Mouse (Mus musculus): Measurements from ENCODE around the gene Hhipl1. TPM values are rescaled to one million over a fixed set of nuclear protein-coding genes. Genes with fewer than 3 reads are reported as not detected.
A peak's percentile ranks its signal among the peaks of the same experiment; 100 is the strongest.

Hhipl1 gene
- polyA plus RNA-seq, 1 experiment from 2014 or later = 0.43 TPM

DNA sequence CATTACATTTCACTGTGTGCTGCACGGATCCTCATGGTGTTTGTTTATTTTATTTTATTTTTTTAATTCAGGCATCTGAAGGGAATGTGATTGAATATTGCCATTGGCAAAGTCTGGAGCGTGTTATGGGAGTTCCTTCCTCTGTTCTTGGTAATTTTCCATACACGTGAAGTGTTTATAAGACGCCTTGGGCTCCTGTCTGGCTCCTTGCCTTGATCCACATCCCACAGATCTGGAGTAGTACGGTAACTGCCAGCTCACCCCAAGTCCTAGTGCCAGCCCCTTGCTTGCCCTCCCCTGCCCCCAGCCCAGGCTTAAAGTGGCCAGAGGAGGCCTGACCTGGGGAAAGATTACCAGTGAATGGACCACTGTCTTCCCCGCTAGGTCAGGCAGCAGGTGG, 5.1 kb upstream of the Hhipl1 start:
- peaks cover 7% of the 10 kb centered on the region for H3K27me3 ChIP-seq (ENCODE audit: control insufficient read depth, insufficient read depth, low read length)
- H3K9ac ChIP-seq (replicated peaks; ENCODE audit: low read length) = no peak overlapping the region
- no peaks in the 10 kb centered on the region for H3K4me1 ChIP-seq (ENCODE audit: control insufficient read depth, insufficient read depth, low read length)
- WGBS = 78% methylated on average over 6 of the region's 6 CpGs
- no peak for ATAC-seq (replicated peaks; ENCODE audit: insufficient number of reproducible peaks, low FRiP score, low TSS enrichment, low read depth)
- no peak overlapping the region for H3K4me2 ChIP-seq (ENCODE audit: low read depth, low read length)
- no peak for DNase-seq (ENCODE audit: low spot score)
- no peaks in the 10 kb centered on the region for H3K36me3 ChIP-seq (replicated peaks; ENCODE audit: control insufficient read depth, insufficient read depth, low read depth, low read length)
- no peak overlapping the region for H3K27ac ChIP-seq (replicated peaks; ENCODE audit: low read depth, low read length)
- no peaks in the 10 kb centered on the region for H3K9me3 ChIP-seq (replicated peaks; ENCODE audit: control insufficient read depth, low read length)
- H3K4me3 ChIP-seq (ENCODE audit: low read depth, low read length) = no peak overlapping the region

DNA sequence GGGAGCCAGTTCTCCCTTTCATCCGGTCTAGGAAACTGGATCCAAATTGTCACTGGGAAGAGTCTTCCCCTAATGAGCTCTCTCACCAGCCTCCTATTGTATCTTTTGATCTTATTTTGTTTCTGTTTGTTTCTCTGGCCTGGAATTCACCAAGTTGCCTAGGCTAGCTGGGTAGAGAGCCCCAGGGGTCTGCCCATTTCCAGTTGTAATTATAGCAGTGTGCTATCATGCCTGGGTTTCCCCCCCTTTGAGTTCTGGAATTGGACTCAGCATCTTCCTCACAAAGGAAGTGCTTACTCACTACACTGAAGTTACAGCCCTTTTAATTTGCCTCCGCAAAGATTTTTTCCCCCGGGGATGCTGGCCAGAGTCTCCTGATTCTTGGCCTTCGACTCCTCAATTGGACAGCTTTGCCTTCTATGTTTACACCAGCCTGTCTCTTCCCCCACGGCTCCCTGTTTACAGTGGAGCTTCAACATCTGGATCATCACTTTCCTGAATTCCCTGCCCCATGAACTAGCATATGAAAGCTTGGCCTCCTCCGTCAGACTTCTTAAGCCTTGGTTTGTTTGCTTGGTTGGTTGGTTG, 2.2 kb upstream of the Hhipl1 start:
- Histone ChIP-seq H3K4me1 (ENCODE audit: control insufficient read depth, insufficient read depth, low read length) (no peaks in the 10 kb centered on the region), H3K4me2 (ENCODE audit: low read depth, low read length) (no peak overlapping the region), H3K27ac (replicated peaks; ENCODE audit: low read depth, low read length) (no peak overlapping the region), H3K9me3 (replicated peaks; ENCODE audit: control insufficient read depth, low read length) (no peaks in the 10 kb centered on the region), H3K9ac (replicated peaks; ENCODE audit: low read length) (no peak overlapping the region), H3K27me3 (ENCODE audit: control insufficient read depth, insufficient read depth, low read length) (peaks cover 16% of the 10 kb centered on the region), H3K36me3 (replicated peaks; ENCODE audit: control insufficient read depth, insufficient read depth, low read depth, low read length) (no peaks in the 10 kb centered on the region), H3K4me3 (ENCODE audit: low read depth, low read length) (no peak overlapping the region)
- ATAC-seq (replicated peaks; ENCODE audit: insufficient number of reproducible peaks, low FRiP score, low TSS enrichment, low read depth) = no peak
- 37% methylated on average over 6 of the region's 6 CpGs for WGBS
- DNase-seq (ENCODE audit: low spot score) = no peak

DNA sequence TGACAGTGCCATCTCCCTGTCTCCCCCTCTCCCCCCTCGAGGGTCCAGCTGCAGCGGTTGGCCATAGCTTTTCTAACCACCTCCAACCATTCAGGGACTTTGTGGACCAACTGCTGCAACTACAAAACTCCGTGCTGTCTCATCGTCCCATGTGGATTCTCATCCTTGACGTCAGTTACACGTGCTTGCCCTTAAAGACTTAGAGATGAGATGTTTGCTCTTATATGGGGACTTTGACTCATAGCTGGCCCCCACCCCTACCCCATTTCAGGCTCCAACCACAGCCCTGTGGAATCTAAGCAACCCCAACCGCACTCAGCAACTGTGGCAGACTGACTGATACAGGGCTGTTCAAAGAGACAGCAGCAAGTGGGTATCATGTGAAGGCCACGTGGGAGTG, 898 bp upstream of the Hhipl1 start:
- Histone ChIP-seq H3K27me3 (ENCODE audit: control insufficient read depth, insufficient read depth, low read length) (peaks cover 16% of the 10 kb centered on the region), H3K9ac (replicated peaks; ENCODE audit: low read length) (no peak overlapping the region), H3K4me2 (ENCODE audit: low read depth, low read length) (no peak overlapping the region), H3K27ac (replicated peaks; ENCODE audit: low read depth, low read length) (no peak overlapping the region), H3K4me1 (ENCODE audit: control insufficient read depth, insufficient read depth, low read length) (no peaks in the 10 kb centered on the region), H3K9me3 (replicated peaks; ENCODE audit: control insufficient read depth, low read length) (no peaks in the 10 kb centered on the region), H3K36me3 (replicated peaks; ENCODE audit: control insufficient read depth, insufficient read depth, low read depth, low read length) (no peaks in the 10 kb centered on the region), H3K4me3 (ENCODE audit: low read depth, low read length) (no peak overlapping the region)
- ATAC-seq (replicated peaks; ENCODE audit: insufficient number of reproducible peaks, low FRiP score, low TSS enrichment, low read depth) = no peak
- 72% methylated on average over 8 of the region's 8 CpGs for WGBS
- DNase-seq (ENCODE audit: low spot score) = no peak

DNA sequence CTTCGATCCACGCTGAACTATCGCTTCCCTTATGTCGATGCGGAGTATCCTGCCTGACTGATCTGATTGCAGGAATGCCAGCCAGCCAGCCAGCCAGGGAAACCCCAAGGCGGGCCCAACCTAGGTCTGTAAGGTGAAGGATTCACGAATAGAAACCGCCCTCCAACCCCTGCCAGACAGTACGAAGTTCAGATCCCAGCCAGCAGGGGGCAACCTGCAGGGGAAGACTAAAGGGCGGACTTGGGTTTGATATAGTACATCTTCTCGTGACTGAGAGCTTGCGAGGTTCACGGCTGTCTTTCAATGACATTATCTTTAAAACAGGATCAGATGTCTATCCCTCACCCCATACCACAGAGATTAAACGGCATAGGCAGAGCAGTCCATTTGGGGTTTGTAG, 1.5 kb downstream of the Hhipl1 start:
- WGBS = 17% methylated on average over 14 of the region's 14 CpGs
- H3K4me1 ChIP-seq (ENCODE audit: control insufficient read depth, insufficient read depth, low read length) = no peaks in the 10 kb centered on the region
- H3K4me2 ChIP-seq (ENCODE audit: low read depth, low read length) = no peak overlapping the region
- DNase-seq (ENCODE audit: low spot score) = peak; percentile 71
- H3K9ac ChIP-seq (replicated peaks; ENCODE audit: low read length) = no peak overlapping the region
- H3K27ac ChIP-seq (replicated peaks; ENCODE audit: low read depth, low read length) = no peak overlapping the region
- H3K9me3 ChIP-seq (replicated peaks; ENCODE audit: control insufficient read depth, low read length) = no peaks in the 10 kb centered on the region
- no peak for ATAC-seq (replicated peaks; ENCODE audit: insufficient number of reproducible peaks, low FRiP score, low TSS enrichment, low read depth)
- H3K4me3 ChIP-seq (ENCODE audit: low read depth, low read length) = no peak overlapping the region
- H3K36me3 ChIP-seq (replicated peaks; ENCODE audit: control insufficient read depth, insufficient read depth, low read depth, low read length) = no peaks in the 10 kb centered on the region
- H3K27me3 ChIP-seq (ENCODE audit: control insufficient read depth, insufficient read depth, low read length) = peaks cover 16% of the 10 kb centered on the region

- peaks cover 16% of the 10 kb centered on the region for H3K27me3 ChIP-seq (ENCODE audit: control insufficient read depth, insufficient read depth, low read length)
- ATAC-seq (replicated peaks; ENCODE audit: insufficient number of reproducible peaks, low FRiP score, low TSS enrichment, low read depth) = no peak
- WGBS = 86% methylated on average over 16 of the region's 16 CpGs
- no peak overlapping the region for H3K4me2 ChIP-seq (ENCODE audit: low read depth, low read length)
- no peaks in the 10 kb centered on the region for H3K9me3 ChIP-seq (replicated peaks; ENCODE audit: control insufficient read depth, low read length)
- no peaks in the 10 kb centered on the region for H3K36me3 ChIP-seq (replicated peaks; ENCODE audit: control insufficient read depth, insufficient read depth, low read depth, low read length)
- no peak overlapping the region for H3K4me3 ChIP-seq (ENCODE audit: low read depth, low read length)
- DNase-seq (ENCODE audit: low spot score) = no peak
- H3K9ac ChIP-seq (replicated peaks; ENCODE audit: low read length) = no peak overlapping the region
- H3K27ac ChIP-seq (replicated peaks; ENCODE audit: low read depth, low read length) = no peak overlapping the region
- H3K4me1 ChIP-seq (ENCODE audit: control insufficient read depth, insufficient read depth, low read length) = no peaks in the 10 kb centered on the region
Measured at GRCm38 (mm10) chr12:108308363-108308856, 2.3 kb downstream of the Hhipl1 start.

- ATAC-seq (replicated peaks; ENCODE audit: insufficient number of reproducible peaks, low FRiP score, low TSS enrichment, low read depth) (no peak), DNase-seq (ENCODE audit: low spot score) (no peak)
- peaks cover 16% of the 10 kb centered on the region for H3K27me3 ChIP-seq (ENCODE audit: control insufficient read depth, insufficient read depth, low read length)
- no peak overlapping the region for H3K4me3 ChIP-seq (ENCODE audit: low read depth, low read length)
- H3K36me3 ChIP-seq (replicated peaks; ENCODE audit: control insufficient read depth, insufficient read depth, low read depth, low read length) = no peaks in the 10 kb centered on the region
- WGBS = 49% methylated on average over 8 of the region's 8 CpGs
- H3K4me1 ChIP-seq (ENCODE audit: control insufficient read depth, insufficient read depth, low read length) = no peaks in the 10 kb centered on the region
- no peaks in the 10 kb centered on the region for H3K9me3 ChIP-seq (replicated peaks; ENCODE audit: control insufficient read depth, low read length)
- no peak overlapping the region for H3K9ac ChIP-seq (replicated peaks; ENCODE audit: low read length)
- H3K27ac ChIP-seq (replicated peaks; ENCODE audit: low read depth, low read length) = no peak overlapping the region
- no peak overlapping the region for H3K4me2 ChIP-seq (ENCODE audit: low read depth, low read length)
Measured at GRCm38 (mm10) chr12:108309116-108309794, 3.2 kb downstream of the Hhipl1 start.

DNA sequence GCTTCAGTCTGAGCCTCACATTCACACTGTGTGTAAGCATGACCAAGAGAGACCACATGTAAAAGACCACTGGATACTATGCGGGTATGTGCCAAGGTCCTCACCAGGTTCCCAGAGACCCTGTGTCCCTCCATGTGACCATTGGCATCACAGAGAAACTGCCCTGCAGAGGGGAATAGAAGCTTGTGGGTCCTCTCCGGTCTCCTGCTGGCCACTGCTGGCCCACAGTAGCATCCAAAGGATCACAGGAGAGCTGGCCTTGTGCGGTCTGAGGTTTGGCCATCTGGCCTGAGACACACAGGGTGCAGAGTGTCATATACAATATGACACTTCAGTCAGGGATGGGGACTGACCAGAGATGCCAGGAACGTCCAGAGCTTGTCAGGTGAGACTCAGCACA, 4.0 kb downstream of the Hhipl1 start:
- Histone ChIP-seq H3K4me1 (ENCODE audit: control insufficient read depth, insufficient read depth, low read length) (no peaks in the 10 kb centered on the region), H3K36me3 (replicated peaks; ENCODE audit: control insufficient read depth, insufficient read depth, low read depth, low read length) (no peaks in the 10 kb centered on the region), H3K27me3 (ENCODE audit: control insufficient read depth, insufficient read depth, low read length) (peaks cover 16% of the 10 kb centered on the region), H3K4me3 (ENCODE audit: low read depth, low read length) (no peak overlapping the region), H3K9ac (replicated peaks; ENCODE audit: low read length) (no peak overlapping the region), H3K9me3 (replicated peaks; ENCODE audit: control insufficient read depth, low read length) (no peaks in the 10 kb centered on the region), H3K4me2 (ENCODE audit: low read depth, low read length) (no peak overlapping the region), H3K27ac (replicated peaks; ENCODE audit: low read depth, low read length) (no peak overlapping the region)
- ATAC-seq (replicated peaks; ENCODE audit: insufficient number of reproducible peaks, low FRiP score, low TSS enrichment, low read depth) (no peak), DNase-seq (ENCODE audit: low spot score) (no peak)
- 83% methylated on average over 4 of the region's 4 CpGs for WGBS

DNA sequence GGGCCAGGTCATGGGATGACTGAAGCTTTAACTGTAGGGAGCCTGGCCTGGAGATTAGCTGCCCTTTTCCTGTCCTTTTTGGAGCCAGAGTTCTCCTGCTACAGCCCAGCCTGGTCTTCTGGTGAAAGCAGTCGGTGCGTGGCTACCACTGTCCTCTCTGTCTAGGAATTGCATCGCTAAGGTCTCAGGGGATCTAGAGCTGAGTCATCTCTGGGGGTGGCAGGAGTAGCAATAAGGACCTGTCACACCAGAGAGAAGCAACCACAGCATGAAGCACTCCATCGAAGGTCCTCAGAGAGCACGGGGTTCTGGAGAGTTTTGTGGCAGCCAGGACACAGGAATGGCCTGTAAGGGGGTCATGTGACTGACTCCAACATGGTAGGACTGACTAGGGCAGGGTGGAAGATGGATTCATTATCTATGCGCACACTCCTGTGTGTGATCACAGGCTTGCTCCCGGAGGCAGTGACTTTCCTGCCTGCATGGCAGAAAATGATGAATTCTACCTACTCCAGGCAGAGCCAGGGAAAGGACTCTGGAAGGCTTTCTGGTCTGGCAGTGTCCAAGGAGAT, 4.5 kb downstream of the Hhipl1 start:
- Histone ChIP-seq H3K4me2 (ENCODE audit: low read depth, low read length) (no peak overlapping the region), H3K36me3 (replicated peaks; ENCODE audit: control insufficient read depth, insufficient read depth, low read depth, low read length) (no peaks in the 10 kb centered on the region), H3K4me3 (ENCODE audit: low read depth, low read length) (no peak overlapping the region), H3K27ac (replicated peaks; ENCODE audit: low read depth, low read length) (no peak overlapping the region), H3K4me1 (ENCODE audit: control insufficient read depth, insufficient read depth, low read length) (no peaks in the 10 kb centered on the region), H3K27me3 (ENCODE audit: control insufficient read depth, insufficient read depth, low read length) (peaks cover 13% of the 10 kb centered on the region), H3K9ac (replicated peaks; ENCODE audit: low read length) (no peak overlapping the region), H3K9me3 (replicated peaks; ENCODE audit: control insufficient read depth, low read length) (no peaks in the 10 kb centered on the region)
- WGBS = 80% methylated on average over 7 of the region's 7 CpGs
- no peak for DNase-seq (ENCODE audit: low spot score)
- no peak for ATAC-seq (replicated peaks; ENCODE audit: insufficient number of reproducible peaks, low FRiP score, low TSS enrichment, low read depth)
